Mouse (Mus musculus) intestine, embryonic 14.5 days (tissue): ENCODE measurements around the gene Tmem255b. TPM values are rescaled to one million over a fixed set of nuclear protein-coding genes. Genes with fewer than 3 reads are reported as not detected.

Source experiments
- ATAC-seq: fragments of 200-750 bp; cut with Nextera tagmentation; replicated peaks from 2 replicates; pipeline ENCODE4 v1.8.0; 2017; ENCODE audit warnings: low read depth, moderate number of reproducible peaks, moderate TSS enrichment, moderate library complexity; ENCODE audit not compliant: low FRiP score, low TSS enrichment
- DNase-seq: peaks from one replicate; pipeline ENCODE4 v3.0.0-alpha.2; 2018; ENCODE audit warnings: low spot score
- H3K27ac ChIP-seq: fragments of 300-500 bp; sonication (generic); 2 replicates; pipeline ENCODE4 v1.5.1; 2014; ENCODE audit warnings: low read depth, mild to moderate bottlenecking, control low read depth
- H3K27me3 ChIP-seq: fragments of 300-500 bp; sonication (generic); replicated peaks from 2 replicates; pipeline ENCODE4 v1.6.1; 2014; ENCODE audit warnings: low read length, control low read depth; ENCODE audit not compliant: control insufficient read depth, insufficient read depth
- H3K36me3 ChIP-seq: fragments of 300-500 bp; sonication (generic); 2 replicates; pipeline ENCODE4 v1.6.1; 2014; ENCODE audit warnings: low read length, control low read depth; ENCODE audit not compliant: control insufficient read depth, insufficient read depth
- H3K4me1 ChIP-seq: fragments of 300-500 bp; sonication (generic); replicated peaks from 2 replicates; pipeline ENCODE4 v1.6.1; 2014; ENCODE audit warnings: low read length, control low read depth, mixed read lengths; ENCODE audit not compliant: control insufficient read depth, insufficient read depth
- H3K4me2 ChIP-seq: fragments of 300-500 bp; sonication (generic); 2 replicates; pipeline ENCODE4 v1.6.1; 2014; ENCODE audit warnings: low read length
- H3K4me3 ChIP-seq: fragments of 300-500 bp; sonication (generic); 2 replicates; pipeline ENCODE4 v1.5.1; 2014; ENCODE audit warnings: low read depth, low read length, control low read depth, mixed read lengths
- H3K9ac ChIP-seq: fragments of 300-500 bp; sonication (generic); 2 replicates; pipeline ENCODE4 v1.6.1; 2014; ENCODE audit warnings: mild to moderate bottlenecking, low read length
- H3K9me3 ChIP-seq: fragments of 300-500 bp; sonication (generic); 2 replicates; pipeline ENCODE4 v1.6.1; 2016; ENCODE audit warnings: low read length, control low read depth; ENCODE audit not compliant: control insufficient read depth
- WGBS: fragments of 180-500 bp; shearing (Covaris S2); extraction: QIAGEN DNeasy Blood & Tissue Kit; methylation state at CpG from one replicate; pipeline ENCODE4 v1.1.7; 2014; 5-methylcytosine and 5-hydroxymethylcytosine counted together
- polyA plus RNA-seq: library from polyadenylated mRNA; unstranded; fragments of >200 nt; fragmentation: Nextera tagmentation; extraction: Ambion mirVana; gene quantifications from 2 replicates; pipeline ENCODE4 v1.2.1, GENCODE M21; 2014

The Tmem255b gene
- polyA plus RNA-seq, 1 experiment from 2014 or later: 2.1 TPM

DNA sequence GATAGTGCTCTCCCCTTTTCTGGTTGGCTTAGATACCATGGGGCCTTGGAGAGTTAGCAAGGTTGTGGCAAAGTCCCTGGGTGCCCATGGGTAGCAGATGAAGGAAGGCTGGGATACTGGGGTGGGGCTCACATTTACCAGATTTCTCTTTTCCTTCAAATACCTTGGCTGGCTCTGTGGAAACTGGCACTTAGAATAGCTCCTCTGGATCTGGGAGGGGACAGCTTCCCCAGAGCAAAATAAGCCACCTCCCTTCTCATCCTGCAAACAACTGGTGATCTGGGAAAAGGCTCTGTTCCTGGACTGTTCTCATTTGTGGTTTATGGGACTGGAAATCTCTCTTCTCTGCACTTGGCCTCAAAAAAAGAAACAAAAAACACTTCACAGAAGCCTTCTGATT lies 4.1 kb upstream of the Tmem255b start:
- Histone ChIP-seq H3K27me3 (peaks cover 22% of the 10 kb centered on the region), H3K27ac (no peak overlapping the region), H3K4me1 (no peaks in the 10 kb centered on the region), H3K9ac (no peak overlapping the region), H3K4me2 (no peak overlapping the region), H3K9me3 (no peaks in the 10 kb centered on the region), H3K36me3 (no peaks in the 10 kb centered on the region), H3K4me3 (no peak overlapping the region)
- ATAC-seq (no peak), DNase-seq (no peak)

- DNase-seq: no peak
- no peak overlapping the region for H3K4me3 ChIP-seq
- H3K9ac ChIP-seq: no peak overlapping the region
- no peaks in the 10 kb centered on the region for H3K36me3 ChIP-seq
- no peak overlapping the region for H3K27ac ChIP-seq
- no peaks in the 10 kb centered on the region for H3K4me1 ChIP-seq
- peaks cover 32% of the 10 kb centered on the region for H3K27me3 ChIP-seq
- H3K9me3 ChIP-seq: no peaks in the 10 kb centered on the region
- 79% methylated on average over 5 of the region's 5 CpGs for WGBS
- ATAC-seq: no peak
- H3K4me2 ChIP-seq: no peak overlapping the region
Measured at GRCm38 (mm10) chr8:13433130-13433529, 1.9 kb upstream of the Tmem255b start.

- WGBS: 11% methylated on average over 8 of the region's 8 CpGs
Measured at GRCm38 (mm10) chr8:13436052-13436451, 1.1 kb downstream of the Tmem255b start.

DNA sequence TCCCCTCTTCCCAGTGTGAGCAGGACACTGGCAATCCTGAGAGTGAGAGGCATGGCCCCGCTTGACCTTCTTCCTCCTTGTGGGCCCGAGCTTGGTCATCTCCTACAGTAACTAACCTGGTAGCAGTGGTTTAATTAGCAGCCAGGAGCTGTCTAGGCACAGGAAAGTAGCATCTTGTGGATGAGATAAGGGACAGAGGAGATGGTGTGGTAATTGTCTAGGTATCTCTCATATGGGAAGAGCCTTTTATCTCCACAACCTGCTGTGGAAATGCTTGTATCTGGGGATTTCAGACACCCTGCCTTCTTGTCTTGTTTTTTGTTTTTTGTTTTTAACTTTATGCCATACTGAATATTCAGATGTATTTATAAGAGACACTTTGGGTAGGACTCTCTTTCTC lies 2.5 kb downstream of the Tmem255b start:
- H3K4me2 ChIP-seq: no peak overlapping the region
- H3K36me3 ChIP-seq: no peaks in the 10 kb centered on the region
- WGBS: 92% methylated on average over 2 of the region's 2 CpGs
- ATAC-seq (no peak), DNase-seq (no peak)
- no peaks in the 10 kb centered on the region for H3K9me3 ChIP-seq
- no peak overlapping the region for H3K9ac ChIP-seq
- H3K4me1 ChIP-seq: no peaks in the 10 kb centered on the region
- no peak overlapping the region for H3K27ac ChIP-seq
- no peak overlapping the region for H3K4me3 ChIP-seq
- H3K27me3 ChIP-seq: peaks cover 32% of the 10 kb centered on the region

More at GRCm38 (mm10) chr8:13436052-13436451, 1.1 kb downstream of the Tmem255b start:
- no peak for DNase-seq
- Histone ChIP-seq H3K36me3 (no peaks in the 10 kb centered on the region), H3K9ac (no peak overlapping the region), H3K4me3 (no peak overlapping the region), H3K27ac (no peak overlapping the region), H3K4me1 (no peaks in the 10 kb centered on the region), H3K4me2 (no peak overlapping the region), H3K27me3 (peaks cover 32% of the 10 kb centered on the region), H3K9me3 (no peaks in the 10 kb centered on the region)
- no peak for ATAC-seq

- 88% methylated on average over 2 of the region's 2 CpGs for WGBS
- Histone ChIP-seq H3K9me3 (no peaks in the 10 kb centered on the region), H3K4me3 (no peak overlapping the region), H3K27me3 (0 out of 2 replicates have a peak, but pooled peaks cover under 1% of the 10 kb centered on the region), H3K9ac (no peak overlapping the region), H3K27ac (no peak overlapping the region), H3K4me2 (no peak overlapping the region), H3K4me1 (no peaks in the 10 kb centered on the region), H3K36me3 (no peaks in the 10 kb centered on the region)
- no peak for DNase-seq
- no peak for ATAC-seq
Measured at GRCm38 (mm10) chr8:13442152-13442551, 7.2 kb downstream of the Tmem255b start.

- Histone ChIP-seq H3K4me2 (no peak overlapping the region), H3K4me3 (no peak overlapping the region), H3K27ac (no peak overlapping the region), H3K36me3 (no peaks in the 10 kb centered on the region), H3K9ac (no peak overlapping the region), H3K27me3 (no peaks in the 10 kb centered on the region), H3K9me3 (no peaks in the 10 kb centered on the region), H3K4me1 (no peaks in the 10 kb centered on the region)
- ATAC-seq: no peak
- WGBS: 83% methylated on average over 6 of the region's 6 CpGs
- DNase-seq: no peak
Measured at GRCm38 (mm10) chr8:13446456-13446855, 11.5 kb downstream of the Tmem255b start.

DNA sequence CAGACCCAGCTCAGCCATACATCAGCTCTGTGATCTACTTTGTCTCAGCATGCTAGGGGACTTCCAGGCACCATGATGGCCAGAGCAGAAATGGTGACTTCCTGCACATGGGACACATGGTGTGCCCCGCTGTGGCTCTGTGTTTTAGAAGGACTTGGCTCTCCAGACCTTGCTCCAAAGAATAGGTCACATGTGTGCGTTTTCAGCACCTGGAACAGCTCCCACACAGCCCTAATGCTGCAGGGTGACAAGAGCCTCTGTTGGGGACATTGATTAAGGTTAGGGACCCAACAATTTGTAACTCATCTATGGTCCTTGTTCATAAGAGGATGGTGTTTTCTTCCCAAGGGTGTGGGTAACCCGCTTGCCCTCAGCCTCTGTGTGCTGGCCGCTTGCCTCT lies 13.2 kb downstream of the Tmem255b start:
- Histone ChIP-seq H3K4me3 (no peak overlapping the region), H3K4me2 (no peak overlapping the region), H3K9ac (no peak overlapping the region), H3K4me1 (no peaks in the 10 kb centered on the region), H3K36me3 (no peaks in the 10 kb centered on the region), H3K27me3 (no peaks in the 10 kb centered on the region), H3K27ac (no peak overlapping the region), H3K9me3 (no peaks in the 10 kb centered on the region)
- ATAC-seq (no peak), DNase-seq (peak; percentile 79)
- whole genome bisulfite sequencing: 55% methylated on average over 4 of the region's 4 CpGs

DNA sequence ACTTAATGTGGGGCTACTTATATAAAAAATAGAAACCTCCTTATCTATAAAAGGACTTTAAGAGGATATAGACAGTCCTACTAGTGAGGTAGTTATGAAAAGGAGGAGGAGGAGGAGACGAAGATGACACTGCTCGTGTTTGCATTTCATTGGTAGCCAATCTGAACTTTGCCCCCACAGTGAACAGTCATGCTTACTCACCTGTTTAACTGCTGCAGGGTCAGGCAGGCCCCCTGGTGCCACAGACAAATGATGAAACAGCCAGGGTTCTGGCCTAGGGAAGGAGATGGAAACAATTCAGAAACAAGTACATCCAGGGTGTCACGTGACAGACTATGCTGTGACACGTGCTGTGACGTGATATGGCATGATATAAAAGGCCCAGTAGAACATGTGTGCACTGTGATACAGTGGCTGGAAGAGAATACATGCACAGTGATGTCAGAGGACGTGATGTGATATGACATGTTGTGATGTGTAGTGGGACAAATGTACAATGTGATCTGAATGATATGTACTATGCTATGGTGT lies 16.8 kb downstream of the Tmem255b start:
- ATAC-seq: no peak
- no peaks in the 10 kb centered on the region for H3K36me3 ChIP-seq
- WGBS: 65% methylated on average over 6 of the region's 6 CpGs
- no peaks in the 10 kb centered on the region for H3K27me3 ChIP-seq
- no peaks in the 10 kb centered on the region for H3K9me3 ChIP-seq
- no peaks in the 10 kb centered on the region for H3K4me1 ChIP-seq
- no peak for DNase-seq
- H3K9ac ChIP-seq: no peak overlapping the region
- H3K4me3 ChIP-seq: no peak overlapping the region
- H3K27ac ChIP-seq: no peak overlapping the region
- no peak overlapping the region for H3K4me2 ChIP-seq

DNA sequence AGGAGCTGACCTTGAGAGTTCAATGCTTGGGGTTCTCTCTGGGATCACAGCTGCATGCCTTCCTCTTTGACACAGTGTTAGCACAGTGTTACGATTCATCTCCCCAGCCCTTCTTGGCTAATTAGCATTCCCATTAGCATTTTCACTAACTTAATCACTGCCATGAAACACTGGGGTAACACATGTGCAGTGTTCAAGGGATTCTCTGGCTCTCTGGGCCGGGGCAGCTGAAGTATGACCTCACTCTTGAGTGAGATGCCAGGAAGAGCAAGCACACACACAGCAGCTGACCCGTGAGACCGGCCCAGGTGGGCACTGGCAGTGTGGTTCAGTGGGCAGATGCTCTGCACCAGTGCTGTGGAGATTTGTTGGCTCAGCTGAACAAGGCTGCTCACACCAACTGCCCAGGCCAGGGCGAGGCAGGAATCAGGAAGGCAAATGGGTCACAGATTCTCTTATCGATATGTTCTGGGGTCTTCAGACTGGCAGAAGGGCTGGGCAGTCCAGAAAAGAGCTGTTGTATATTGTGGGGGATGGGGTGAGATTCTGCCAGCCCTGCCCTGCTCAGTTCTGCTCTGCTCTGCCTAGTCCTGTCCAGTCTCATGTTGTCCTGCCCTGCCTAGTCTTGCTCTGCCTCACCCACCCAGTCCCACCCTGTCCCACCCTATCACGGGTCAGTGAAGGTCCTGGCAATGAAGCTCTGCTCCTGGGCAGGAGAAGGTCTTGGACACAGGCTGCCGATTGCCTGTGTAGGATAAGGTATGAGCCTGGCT lies 19.5 kb downstream of the Tmem255b start:
- Histone ChIP-seq H3K4me3 (no peak overlapping the region), H3K27ac (no peak overlapping the region), H3K4me1 (no peaks in the 10 kb centered on the region), H3K9me3 (no peaks in the 10 kb centered on the region), H3K27me3 (no peaks in the 10 kb centered on the region), H3K4me2 (no peak overlapping the region), H3K36me3 (no peaks in the 10 kb centered on the region), H3K9ac (no peak overlapping the region)
- no peak for DNase-seq
- 72% methylated on average over 8 of the region's 8 CpGs for WGBS
- ATAC-seq: 0 out of 2 replicates have a peak, but pooled peaks have one; percentile 21
